Mouse (Mus musculus) kidney, postnatal 0 days (tissue): ENCODE results near the gene Phb2. TPM values are rescaled to one million over a fixed set of nuclear protein-coding genes. Genes with fewer than 3 reads are reported as not detected.

Experiments
- ATAC-seq: fragments of 200-750 bp; cut with Nextera tagmentation; replicated peaks from 2 replicates; pipeline ENCODE4 v1.8.0; 2017; ENCODE audit warnings: low read depth, moderate number of reproducible peaks, moderate TSS enrichment, moderate library complexity; ENCODE audit not compliant: low FRiP score
- DNase-seq: peaks from one replicate; pipeline ENCODE4 v3.0.0-alpha.2; 2016; ENCODE audit warnings: low spot score
- H3K27ac ChIP-seq: fragments of 300-500 bp; sonication (generic); 2 replicates; pipeline ENCODE4 v1.5.1; 2014; ENCODE audit warnings: mild to moderate bottlenecking
- H3K27me3 ChIP-seq: fragments of 300-500 bp; sonication (generic); 2 replicates; pipeline ENCODE4 v1.6.1; 2014; ENCODE audit warnings: low read length, mixed read lengths; ENCODE audit not compliant: insufficient read depth
- H3K36me3 ChIP-seq: fragments of 300-500 bp; sonication (generic); 2 replicates; pipeline ENCODE4 v1.6.1; 2014; ENCODE audit warnings: low read length, mixed read lengths; ENCODE audit not compliant: insufficient read depth
- H3K4me1 ChIP-seq: fragments of 300-500 bp; sonication (generic); replicated peaks from 2 replicates; pipeline ENCODE4 v1.6.1; 2014; ENCODE audit warnings: antibody characterized with exemption, low read length, mixed read lengths; ENCODE audit not compliant: insufficient read depth
- H3K4me2 ChIP-seq: fragments of 300-500 bp; sonication (generic); 2 replicates; pipeline ENCODE4 v1.6.1; 2014; ENCODE audit warnings: mild to moderate bottlenecking, low read length, moderate library complexity, mixed read lengths
- H3K4me3 ChIP-seq: fragments of 300-500 bp; sonication (generic); replicated peaks from 2 replicates; pipeline ENCODE4 v1.5.1; 2014; ENCODE audit warnings: low read depth, low read length
- H3K9ac ChIP-seq: fragments of 300-500 bp; sonication (generic); 2 replicates; pipeline ENCODE4 v1.6.1; 2014; ENCODE audit warnings: low read depth, low read length
- H3K9me3 ChIP-seq: fragments of 300-500 bp; sonication (generic); replicated peaks from 2 replicates; pipeline ENCODE4 v1.6.1; 2016; ENCODE audit warnings: low read length, inconsistent platforms, mixed read lengths
- CTCF ChIP-seq: IDR thresholded peaks from 2 replicates; pipeline ENCODE4 v1.5.1; 2016; ENCODE audit warnings: antibody characterized with exemption, low read depth, mild to moderate bottlenecking, moderate library complexity
- WGBS: fragments of 180-500 bp; shearing (Covaris S2); extraction: QIAGEN DNeasy Blood & Tissue Kit; methylation state at CpG from one replicate; pipeline ENCODE4 v1.1.7; 2014; 5-methylcytosine and 5-hydroxymethylcytosine counted together
- polyA plus RNA-seq: library from polyadenylated mRNA; unstranded; fragments of >200 nt; fragmentation: Nextera tagmentation; extraction: Ambion mirVana; gene quantifications from 2 replicates; pipeline ENCODE4 v1.2.1, GENCODE M21; 2015

Gene Phb2
- polyA plus RNA-seq, 1 experiment from 2014 or later, result 404 TPM

GRCm38 (mm10) chr6:124741842-124742241 is 29.7 kb downstream of the Phb2 start:
- no peaks in the 10 kb centered on the region for H3K27me3 ChIP-seq
- peaks cover 17% of the 10 kb centered on the region; the same call in 1 of the 2 replicates for H3K36me3 ChIP-seq
- no peak for DNase-seq
- peak overlapping the region; percentile 79; the same call in 1 of the 2 replicates for H3K9ac ChIP-seq
- no peak overlapping the region for H3K4me3 ChIP-seq
- no peaks in the 10 kb centered on the region for H3K9me3 ChIP-seq
- H3K4me1 ChIP-seq, result peaks cover 27% of the 10 kb centered on the region
- no peak for TF ChIP-seq CTCF
- H3K27ac ChIP-seq, result peak overlapping the region; percentile 98
- H3K4me2 ChIP-seq, result peak overlapping the region; percentile 86
- ATAC-seq, result no peak
- WGBS, result 64% methylated on average over 3 of the region's 3 CpGs

GRCm38 (mm10) chr6:124742839-124743514 is 30.8 kb downstream of the Phb2 start:
- Histone ChIP-seq H3K9ac (no peak overlapping the region), H3K36me3 (peaks cover 28% of the 10 kb centered on the region; the same call in 1 of the 2 replicates), H3K4me2 (no peak overlapping the region), H3K4me1 (peaks cover 27% of the 10 kb centered on the region), H3K27me3 (no peaks in the 10 kb centered on the region), H3K4me3 (no peak overlapping the region), H3K27ac (no peak overlapping the region), H3K9me3 (no peaks in the 10 kb centered on the region)
- ATAC-seq (no peak), DNase-seq (no peak)
- 90% methylated on average over 15 of the region's 15 CpGs for WGBS
- no peak for TF ChIP-seq CTCF

- ATAC-seq (no peak), DNase-seq (no peak)
- no peaks in the 10 kb centered on the region for H3K27me3 ChIP-seq
- H3K27ac ChIP-seq, result no peak overlapping the region
- no peak overlapping the region for H3K4me3 ChIP-seq
- WGBS, result 79% methylated on average over 8 of the region's 8 CpGs
- H3K9me3 ChIP-seq, result no peaks in the 10 kb centered on the region
- no peak overlapping the region for H3K4me2 ChIP-seq
- H3K4me1 ChIP-seq, result peaks cover 27% of the 10 kb centered on the region
- no peak for TF ChIP-seq CTCF
- peaks cover 34% of the 10 kb centered on the region for H3K36me3 ChIP-seq
- no peak overlapping the region for H3K9ac ChIP-seq
Observed at GRCm38 (mm10) chr6:124743647-124744046, 31.5 kb downstream of the Phb2 start.

- Histone ChIP-seq H3K27ac (peak overlapping the region; percentile 93), H3K9me3 (no peaks in the 10 kb centered on the region), H3K4me3 (peak overlapping the region; percentile 52), H3K4me1 (peaks cover 18% of the 10 kb centered on the region), H3K27me3 (no peaks in the 10 kb centered on the region), H3K36me3 (peaks cover 42% of the 10 kb centered on the region), H3K9ac (peak overlapping the region; percentile 86), H3K4me2 (peak overlapping the region; percentile 99)
- 48% methylated on average over 26 of the region's 26 CpGs for WGBS
- no peak for TF ChIP-seq CTCF
- ATAC-seq (peak; percentile 1), DNase-seq (no peak)
Observed at GRCm38 (mm10) chr6:124744755-124745321, 32.7 kb downstream of the Phb2 start.

- Histone ChIP-seq H3K9me3 (no peaks in the 10 kb centered on the region), H3K9ac (peak overlapping the region; percentile 86), H3K4me3 (peak overlapping the region; percentile 52), H3K27me3 (no peaks in the 10 kb centered on the region), H3K4me2 (peak overlapping the region; percentile 99), H3K36me3 (peaks cover 42% of the 10 kb centered on the region), H3K27ac (peak overlapping the region; percentile 93), H3K4me1 (peaks cover 18% of the 10 kb centered on the region)
- under 1% methylated on average over 85 of the region's 85 CpGs for WGBS
- peak; percentile 94 for TF ChIP-seq CTCF
- ATAC-seq (peak; percentile 84), DNase-seq (peak; percentile 96)
Observed at GRCm38 (mm10) chr6:124745490-124746295, 33.6 kb downstream of the Phb2 start.

GRCm38 (mm10) chr6:124746296-124746605 is 34.1 kb downstream of the Phb2 start:
- Histone ChIP-seq H3K4me2 (peak overlapping the region; percentile 99), H3K27ac (peak overlapping the region; percentile 93), H3K27me3 (no peaks in the 10 kb centered on the region), H3K9me3 (no peaks in the 10 kb centered on the region), H3K4me1 (peaks cover 18% of the 10 kb centered on the region), H3K36me3 (peaks cover 42% of the 10 kb centered on the region), H3K9ac (peak overlapping the region; percentile 86), H3K4me3 (peak overlapping the region; percentile 52)
- 21% methylated on average over 8 of the region's 8 CpGs for WGBS
- DNase-seq (no peak), ATAC-seq (no peak; the same call in 1 of the 2 replicates)
- no peak for TF ChIP-seq CTCF
